Mouse (Mus musculus) heart, embryonic 13.5 days (tissue): ENCODE measurements around the gene Adgra3. TPM values are rescaled to one million over a fixed set of nuclear protein-coding genes. Genes with fewer than 3 reads are reported as not detected.

Experiments used
- ATAC-seq: fragments of 200-750 bp; cut with Nextera tagmentation; 2 replicates; pipeline ENCODE4 v1.8.0; 2017; ENCODE audit warnings: moderate TSS enrichment; ENCODE audit not compliant: insufficient number of reproducible peaks, low FRiP score, low TSS enrichment; ENCODE audit errors: extremely low read depth
- H3K27ac ChIP-seq: fragments of 300-500 bp; sonication (generic); replicated peaks from 2 replicates; pipeline ENCODE4 v1.5.1; 2015; ENCODE audit warnings: moderate library complexity, mild to moderate bottlenecking, inconsistent platforms
- H3K27me3 ChIP-seq: fragments of 300-500 bp; sonication (generic); replicated peaks from 2 replicates; pipeline ENCODE4 v1.6.1; 2015; ENCODE audit warnings: mild to moderate bottlenecking, inconsistent platforms
- H3K36me3 ChIP-seq: fragments of 300-500 bp; sonication (generic); 2 replicates; pipeline ENCODE4 v1.6.1; 2015; ENCODE audit warnings: mild to moderate bottlenecking, inconsistent platforms
- H3K4me1 ChIP-seq: fragments of 300-500 bp; sonication (generic); 2 replicates; pipeline ENCODE4 v1.6.1; 2015; ENCODE audit warnings: inconsistent platforms
- H3K4me2 ChIP-seq: fragments of 300-500 bp; sonication (generic); 2 replicates; pipeline ENCODE4 v1.6.1; 2015; ENCODE audit warnings: inconsistent platforms, mild to moderate bottlenecking, moderate library complexity
- H3K4me3 ChIP-seq: fragments of 300-500 bp; sonication (generic); 2 replicates; pipeline ENCODE4 v1.5.1; 2015; ENCODE audit warnings: moderate library complexity, mild to moderate bottlenecking, inconsistent platforms
- H3K9ac ChIP-seq: fragments of 300-500 bp; sonication (generic); 2 replicates; pipeline ENCODE4 v1.6.1; 2015; ENCODE audit warnings: inconsistent platforms, mild to moderate bottlenecking, moderate library complexity
- H3K9me3 ChIP-seq: fragments of 300-500 bp; sonication (generic); 2 replicates; pipeline ENCODE4 v1.6.1; 2016; ENCODE audit warnings: inconsistent platforms
- WGBS: fragments of 180-500 bp; shearing (Covaris S2); methylation state at CpG from one replicate; pipeline ENCODE4 v1.1.7; 2015; ENCODE audit warnings: mixed read lengths; 5-methylcytosine and 5-hydroxymethylcytosine counted together
- polyA plus RNA-seq: library from polyadenylated mRNA; unstranded; fragments of >200 nt; fragmentation: Nextera tagmentation; extraction: Ambion mirVana; gene quantifications from 2 replicates; pipeline ENCODE4 v1.2.1, GENCODE M21; 2015

Adgra3 gene
- polyA plus RNA-seq, 1 experiment from 2014 or later, result 14.8 TPM

DNA sequence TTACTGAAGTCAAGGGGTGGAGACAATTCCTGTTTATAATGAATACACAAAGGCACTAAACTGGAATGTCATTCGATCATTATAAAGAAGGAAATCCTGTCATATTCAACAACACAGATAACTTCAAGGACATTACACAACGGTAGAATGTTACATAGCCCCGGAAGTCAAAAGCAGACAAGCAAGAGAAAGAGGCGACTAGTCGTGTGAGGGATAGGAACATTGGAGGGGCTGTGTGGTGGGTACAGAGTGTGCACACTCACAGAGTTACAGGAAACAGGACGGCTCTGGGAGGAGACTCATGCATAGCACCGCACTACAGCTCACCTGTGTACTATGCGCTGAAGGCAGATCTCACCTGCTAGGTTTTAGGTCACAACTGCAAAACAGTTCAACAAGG lies 89.1 kb downstream of the Adgra3 start:
- no peak overlapping the region for H3K9ac ChIP-seq
- peaks cover 59% of the 10 kb centered on the region for H3K36me3 ChIP-seq
- no peak overlapping the region for H3K27ac ChIP-seq
- no peak overlapping the region for H3K4me2 ChIP-seq
- H3K4me3 ChIP-seq, result no peak overlapping the region
- H3K4me1 ChIP-seq, result 0 out of 2 replicates have a peak, but pooled peaks cover 7% of the 10 kb centered on the region
- 81% methylated on average over 8 of the region's 8 CpGs for WGBS
- H3K9me3 ChIP-seq, result no peaks in the 10 kb centered on the region
- H3K27me3 ChIP-seq, result no peaks in the 10 kb centered on the region
- no peak for ATAC-seq

DNA sequence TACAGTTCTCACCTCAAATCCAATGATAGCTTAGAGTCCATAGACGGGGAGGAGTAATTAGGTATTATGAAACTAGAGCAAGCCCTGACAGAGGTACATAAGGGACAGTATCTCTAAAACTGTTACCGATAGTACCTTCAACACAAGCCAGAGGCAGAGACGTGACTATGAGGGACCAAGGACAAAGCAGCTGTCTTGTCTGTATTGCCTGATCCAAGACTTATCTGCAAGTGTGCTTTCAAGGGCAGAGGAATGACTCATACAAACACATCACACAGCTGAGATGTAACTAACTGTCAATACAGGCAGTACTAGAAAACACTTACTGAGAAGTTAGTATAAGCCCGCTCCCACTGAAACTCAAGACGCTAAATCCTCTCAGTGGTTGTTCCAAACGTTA lies 91.1 kb downstream of the Adgra3 start:
- Histone ChIP-seq H3K9me3 (no peaks in the 10 kb centered on the region), H3K4me3 (no peak overlapping the region), H3K27ac (no peak overlapping the region), H3K9ac (no peak overlapping the region), H3K36me3 (peaks cover 61% of the 10 kb centered on the region), H3K27me3 (no peaks in the 10 kb centered on the region), H3K4me2 (no peak overlapping the region), H3K4me1 (0 out of 2 replicates have a peak, but pooled peaks cover 7% of the 10 kb centered on the region)
- WGBS, result 75% methylated on average over 6 of the region's 6 CpGs
- ATAC-seq, result no peak

DNA sequence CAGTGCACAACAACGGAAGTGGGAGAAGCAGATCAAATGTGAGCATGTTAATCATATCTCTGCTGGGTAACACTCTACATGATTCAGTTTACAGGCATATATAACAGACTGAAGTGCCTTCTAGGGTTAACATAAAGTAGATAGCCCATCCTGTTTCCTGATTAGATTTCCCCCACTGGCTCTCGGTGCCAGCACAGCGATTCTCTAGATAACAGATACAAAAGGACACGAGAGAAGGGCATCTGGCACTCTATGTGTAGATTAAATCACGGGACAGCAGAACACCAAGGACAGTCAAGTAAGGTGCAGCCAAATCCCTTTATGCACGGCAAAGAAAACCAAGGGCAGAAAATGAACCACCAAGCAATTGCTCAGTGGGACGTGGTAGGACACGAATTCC lies 93.0 kb downstream of the Adgra3 start:
- Histone ChIP-seq H3K27me3 (no peaks in the 10 kb centered on the region), H3K4me1 (0 out of 2 replicates have a peak, but pooled peaks cover 7% of the 10 kb centered on the region), H3K9ac (no peak overlapping the region), H3K4me2 (no peak overlapping the region), H3K27ac (no peak overlapping the region), H3K36me3 (peaks cover 59% of the 10 kb centered on the region), H3K4me3 (no peak overlapping the region), H3K9me3 (no peaks in the 10 kb centered on the region)
- WGBS, result 42% methylated on average over 8 of the region's 8 CpGs
- ATAC-seq, result no peak

DNA sequence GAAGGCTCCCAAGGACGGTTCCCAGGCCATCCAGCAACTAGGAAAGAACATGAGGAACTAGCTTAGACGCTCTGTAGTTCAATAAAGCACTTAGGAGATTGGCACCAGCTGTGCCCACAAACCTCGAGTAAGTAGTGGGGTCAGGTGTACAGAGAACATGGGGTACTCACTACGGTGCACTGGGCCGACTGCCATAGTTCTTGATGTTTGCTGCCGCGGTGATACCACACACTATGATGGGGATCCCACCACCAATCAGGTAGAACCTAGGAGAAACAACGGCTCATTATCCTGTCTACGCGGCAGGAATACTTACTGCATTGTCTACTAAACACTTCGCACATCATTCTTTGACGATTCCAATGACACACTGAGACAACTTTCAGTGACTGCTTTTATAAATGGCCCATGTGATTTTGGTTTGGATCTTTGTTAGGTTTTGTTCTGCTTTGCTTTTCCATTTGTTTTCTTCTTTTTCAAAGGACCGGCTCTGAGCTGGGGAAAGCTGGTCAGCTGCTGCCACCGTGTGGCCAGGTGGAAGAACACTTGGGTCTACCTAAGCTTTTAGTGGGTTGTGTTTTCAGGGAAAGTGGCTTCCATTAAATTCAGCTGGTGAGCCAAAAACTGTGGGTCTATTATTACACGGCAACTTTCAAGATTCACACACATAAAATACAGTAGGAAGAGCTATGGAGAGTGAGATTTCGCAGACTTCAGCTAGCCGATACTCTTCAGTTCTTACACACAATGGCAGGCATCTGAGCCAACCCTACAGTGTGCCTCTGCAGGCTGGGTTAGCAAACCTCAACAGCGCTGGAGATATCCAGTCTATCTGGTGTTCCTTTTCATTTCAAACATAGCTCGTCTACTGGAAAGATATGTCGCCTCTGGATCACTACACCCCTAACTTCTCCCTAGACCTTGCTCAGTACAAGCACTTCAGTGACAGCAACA lies 97.1 kb downstream of the Adgra3 start:
- 80% methylated on average over 20 of the region's 20 CpGs for WGBS
- H3K4me1 ChIP-seq, result 0 out of 2 replicates have a peak, but pooled peaks cover 7% of the 10 kb centered on the region
- no peak overlapping the region for H3K4me2 ChIP-seq
- H3K9ac ChIP-seq, result no peak overlapping the region
- no peak overlapping the region for H3K4me3 ChIP-seq
- ATAC-seq, result no peak
- peaks cover 66% of the 10 kb centered on the region for H3K36me3 ChIP-seq
- no peaks in the 10 kb centered on the region for H3K9me3 ChIP-seq
- no peak overlapping the region for H3K27ac ChIP-seq
- H3K27me3 ChIP-seq, result no peaks in the 10 kb centered on the region

DNA sequence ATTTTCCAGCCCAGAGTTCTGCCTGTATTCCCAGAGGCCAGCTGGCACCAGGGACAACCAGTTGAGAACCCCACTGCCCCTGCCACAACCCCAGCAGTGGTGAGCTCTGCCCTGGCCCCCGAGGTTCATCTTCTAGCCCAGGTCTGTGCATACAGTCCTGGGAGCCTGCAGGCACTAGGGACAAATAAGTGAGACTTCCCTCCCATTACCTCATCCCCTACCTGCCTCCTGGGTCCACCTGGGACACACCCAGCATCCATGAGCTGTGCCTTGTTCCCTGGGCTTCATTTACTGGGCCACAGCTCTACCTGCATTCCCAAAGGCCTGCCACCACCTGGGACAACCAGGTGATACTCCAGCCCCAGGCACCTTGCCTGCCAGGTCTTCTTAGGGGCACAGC lies 122.5 kb downstream of the Adgra3 start:
- H3K27me3 ChIP-seq, result no peaks in the 10 kb centered on the region
- no peak overlapping the region for H3K4me2 ChIP-seq
- no peak overlapping the region for H3K4me3 ChIP-seq
- 81% methylated on average over 1 of the region's 1 CpGs for WGBS
- H3K9ac ChIP-seq, result no peak overlapping the region
- H3K27ac ChIP-seq, result no peak overlapping the region
- H3K9me3 ChIP-seq, result no peaks in the 10 kb centered on the region
- no peaks in the 10 kb centered on the region for H3K4me1 ChIP-seq
- no peak for ATAC-seq
- no peaks in the 10 kb centered on the region for H3K36me3 ChIP-seq

DNA sequence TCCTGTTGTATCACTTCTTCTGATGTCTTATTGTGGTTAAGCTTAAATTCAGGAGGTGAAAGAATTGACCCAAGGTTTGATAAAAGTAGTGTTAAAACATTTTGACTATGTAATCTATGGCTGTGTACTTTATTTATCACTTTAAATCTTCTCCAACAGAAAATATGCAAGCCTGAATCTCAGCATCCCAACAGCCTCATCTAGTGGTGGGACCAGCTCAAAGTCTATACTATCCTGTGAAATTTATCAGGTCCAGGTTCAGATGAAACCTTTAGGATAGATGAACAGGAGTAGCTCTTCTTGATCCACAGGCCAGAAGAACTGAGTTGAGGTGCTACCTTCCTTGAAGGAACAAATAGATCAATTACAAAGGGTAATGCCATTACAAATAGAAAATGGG lies 134.1 kb downstream of the Adgra3 start:
- Histone ChIP-seq H3K9me3 (no peaks in the 10 kb centered on the region), H3K4me1 (no peaks in the 10 kb centered on the region), H3K36me3 (no peaks in the 10 kb centered on the region), H3K27ac (no peak overlapping the region), H3K27me3 (no peaks in the 10 kb centered on the region), H3K4me2 (no peak overlapping the region), H3K4me3 (no peak overlapping the region), H3K9ac (no peak overlapping the region)
- ATAC-seq, result no peak

DNA sequence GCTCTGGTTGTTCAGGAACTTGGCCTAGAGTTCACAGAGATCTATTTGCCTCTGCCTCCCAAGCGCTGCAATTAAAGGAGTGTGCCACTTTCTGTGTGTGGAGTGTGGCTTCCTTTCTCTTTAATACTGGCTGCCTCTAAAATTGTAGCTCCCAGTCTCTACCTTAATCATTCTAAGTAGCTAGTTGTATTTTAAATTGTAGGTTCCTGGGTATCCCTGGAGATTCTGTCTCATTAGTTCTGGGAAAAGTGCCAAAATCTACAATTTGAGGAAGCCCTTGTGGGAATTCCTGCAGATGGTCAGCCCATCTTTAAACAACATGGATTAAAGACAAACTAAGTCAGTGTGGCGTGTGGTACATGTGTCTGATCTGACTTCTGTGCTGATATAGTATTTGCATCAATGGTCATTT lies 143.1 kb downstream of the Adgra3 start:
- Histone ChIP-seq H3K36me3 (no peaks in the 10 kb centered on the region), H3K27me3 (no peaks in the 10 kb centered on the region), H3K4me3 (no peak overlapping the region), H3K4me1 (no peaks in the 10 kb centered on the region), H3K9me3 (no peaks in the 10 kb centered on the region), H3K27ac (no peak overlapping the region), H3K4me2 (no peak overlapping the region), H3K9ac (no peak overlapping the region)
- ATAC-seq, result no peak
- 60% methylated on average over 2 of the region's 2 CpGs for WGBS
